Mouse (Mus musculus) spleen, adult 2 months (tissue): Measurements from ENCODE around the gene Prpf3.

Experiments
- CTCF ChIP-seq: fragments of 200-500 bp; IDR thresholded peaks from 2 replicates; pipeline ENCODE4 v1.5.1; 2011; ENCODE audit warnings: mild to moderate bottlenecking, inconsistent platforms; ENCODE audit not compliant: insufficient read depth, insufficient read length, insufficient replicate concordance; ENCODE audit errors: extremely low read depth
- POLR2A ChIP-seq: fragments of 200-500 bp; IDR thresholded peaks from 2 replicates; pipeline ENCODE4 v1.6.1; 2011; ENCODE audit warnings: low read depth, low read length, inconsistent platforms

DNA sequence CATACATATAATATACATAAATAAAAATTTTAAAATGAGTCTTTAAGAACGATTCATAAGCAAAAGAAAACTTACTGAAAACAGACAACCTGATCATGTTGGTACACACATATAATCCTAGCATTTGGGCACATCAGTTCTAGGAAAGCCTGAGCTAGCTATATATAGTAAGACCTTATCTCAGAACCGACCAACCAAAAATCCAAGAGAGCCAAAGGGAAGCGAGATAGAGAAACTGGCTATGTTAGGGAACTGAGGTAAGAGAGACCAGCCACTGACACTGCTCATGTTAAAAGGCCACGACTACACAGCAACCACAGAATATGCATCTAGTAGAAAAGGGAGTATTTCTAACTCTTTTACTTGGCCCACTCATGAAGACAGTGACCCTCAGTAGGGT, 5.1 kb downstream of the Prpf3 start:
- no peak for TF ChIP-seq CTCF
- no peak for TF ChIP-seq POLR2A
